Mouse (Mus musculus) liver, embryonic 13.5 days (tissue): ENCODE data around the gene Ivl. TPM values are rescaled to one million over a fixed set of nuclear protein-coding genes. Genes with fewer than 3 reads are reported as not detected.

Source experiments
- ATAC-seq: fragments of 200-750 bp; cut with Nextera tagmentation; 2 replicates; pipeline ENCODE4 v1.8.0; 2017; ENCODE audit warnings: low read depth, mild to moderate bottlenecking, moderate number of reproducible peaks, moderate library complexity
- DNase-seq: peaks from one replicate; pipeline ENCODE4 v3.0.0; 2022
- H3K27ac ChIP-seq: fragments of 300-500 bp; sonication (generic); 2 replicates; pipeline ENCODE4 v1.5.1; 2015; ENCODE audit warnings: moderate library complexity, mild to moderate bottlenecking, inconsistent platforms
- H3K27me3 ChIP-seq: fragments of 300-500 bp; sonication (generic); 2 replicates; pipeline ENCODE4 v1.6.1; 2015; ENCODE audit warnings: mild to moderate bottlenecking, inconsistent platforms
- H3K36me3 ChIP-seq: fragments of 300-500 bp; sonication (generic); 2 replicates; pipeline ENCODE4 v1.6.1; 2015; ENCODE audit warnings: mild to moderate bottlenecking, inconsistent platforms
- H3K4me1 ChIP-seq: fragments of 300-500 bp; sonication (generic); replicated peaks from 2 replicates; pipeline ENCODE4 v1.6.1; 2015; ENCODE audit warnings: inconsistent platforms
- H3K4me2 ChIP-seq: fragments of 300-500 bp; sonication (generic); 2 replicates; pipeline ENCODE4 v1.6.1; 2015; ENCODE audit warnings: inconsistent platforms, mild to moderate bottlenecking, moderate library complexity
- H3K4me3 ChIP-seq: fragments of 300-500 bp; sonication (generic); replicated peaks from 2 replicates; pipeline ENCODE4 v1.5.1; 2015; ENCODE audit warnings: mild to moderate bottlenecking, inconsistent platforms
- H3K9ac ChIP-seq: fragments of 300-500 bp; sonication (generic); 2 replicates; pipeline ENCODE4 v1.6.1; 2015; ENCODE audit warnings: mild to moderate bottlenecking, inconsistent platforms
- H3K9me3 ChIP-seq: fragments of 300-500 bp; sonication (generic); replicated peaks from 2 replicates; pipeline ENCODE4 v1.6.1; 2016; ENCODE audit warnings: inconsistent platforms
- WGBS: fragments of 180-500 bp; shearing (Covaris S2); methylation state at CpG from one replicate; pipeline ENCODE4 v1.1.7; 2015; ENCODE audit not compliant: insufficient replicate concordance; 5-methylcytosine and 5-hydroxymethylcytosine counted together
- polyA plus RNA-seq: library from polyadenylated mRNA; unstranded; fragments of >200 nt; fragmentation: Nextera tagmentation; extraction: Ambion mirVana; gene quantifications from 2 replicates; pipeline ENCODE4 v1.2.1, GENCODE M21; 2015

Gene Ivl
- polyA plus RNA-seq, 1 experiment from 2014 or later: 0.05 TPM

GRCm38 (mm10) chr3:92579508-92579907 is 6.0 kb upstream of the Ivl start:
- no peak overlapping the region for H3K27ac ChIP-seq
- DNase-seq (no peak), ATAC-seq (no peak)
- H3K9me3 ChIP-seq: no peaks in the 10 kb centered on the region
- no peak overlapping the region for H3K4me2 ChIP-seq
- no peaks in the 10 kb centered on the region for H3K27me3 ChIP-seq
- no peaks in the 10 kb centered on the region for H3K36me3 ChIP-seq
- no peak overlapping the region for H3K9ac ChIP-seq
- no peaks in the 10 kb centered on the region for H3K4me1 ChIP-seq
- H3K4me3 ChIP-seq: no peak overlapping the region
- WGBS: 49% methylated on average over 1 of the region's 1 CpGs

- ATAC-seq: no peak
Measured at GRCm38 (mm10) chr3:92578652-92579413, 5.3 kb upstream of the Ivl start.

GRCm38 (mm10) chr3:92572514-92573155 is 900 bp downstream of the Ivl start:
- no peak for DNase-seq

More at GRCm38 (mm10) chr3:92578652-92579413, 5.3 kb upstream of the Ivl start:
- no peaks in the 10 kb centered on the region for H3K36me3 ChIP-seq
- H3K9ac ChIP-seq: no peak overlapping the region
- no peaks in the 10 kb centered on the region for H3K4me1 ChIP-seq
- no peaks in the 10 kb centered on the region for H3K9me3 ChIP-seq
- no peak for DNase-seq
- no peak overlapping the region for H3K4me2 ChIP-seq
- H3K4me3 ChIP-seq: no peak overlapping the region
- WGBS: 49% methylated on average over 4 of the region's 4 CpGs
- H3K27me3 ChIP-seq: no peaks in the 10 kb centered on the region
- H3K27ac ChIP-seq: no peak overlapping the region

GRCm38 (mm10) chr3:92568752-92569151 is 4.8 kb downstream of the Ivl start:
- no peak for ATAC-seq
- no peaks in the 10 kb centered on the region for H3K27me3 ChIP-seq
- WGBS: 63% methylated on average over 2 of the region's 2 CpGs

More at GRCm38 (mm10) chr3:92572514-92573155, 900 bp downstream of the Ivl start:
- no peaks in the 10 kb centered on the region for H3K27me3 ChIP-seq
- H3K4me2 ChIP-seq: no peak overlapping the region
- H3K36me3 ChIP-seq: no peaks in the 10 kb centered on the region
- H3K4me1 ChIP-seq: no peaks in the 10 kb centered on the region
- no peak overlapping the region for H3K4me3 ChIP-seq
- H3K9ac ChIP-seq: no peak overlapping the region
- 33% methylated on average over 2 of the region's 2 CpGs for WGBS
- ATAC-seq: no peak
- no peak overlapping the region for H3K27ac ChIP-seq
- no peaks in the 10 kb centered on the region for H3K9me3 ChIP-seq

GRCm38 (mm10) chr3:92565418-92565817 is 8.1 kb downstream of the Ivl start:
- H3K9me3 ChIP-seq: no peaks in the 10 kb centered on the region
- H3K27ac ChIP-seq: no peak overlapping the region
- no peaks in the 10 kb centered on the region for H3K4me1 ChIP-seq
- ATAC-seq (no peak), DNase-seq (no peak)
- H3K36me3 ChIP-seq: no peaks in the 10 kb centered on the region
- no peak overlapping the region for H3K4me3 ChIP-seq
- no peak overlapping the region for H3K9ac ChIP-seq
- H3K4me2 ChIP-seq: no peak overlapping the region
- no peaks in the 10 kb centered on the region for H3K27me3 ChIP-seq

More at GRCm38 (mm10) chr3:92568752-92569151, 4.8 kb downstream of the Ivl start:
- H3K9ac ChIP-seq: no peak overlapping the region
- no peak overlapping the region for H3K27ac ChIP-seq
- H3K4me3 ChIP-seq: no peak overlapping the region
- no peaks in the 10 kb centered on the region for H3K36me3 ChIP-seq
- DNase-seq: no peak
- H3K9me3 ChIP-seq: no peaks in the 10 kb centered on the region
- H3K4me2 ChIP-seq: no peak overlapping the region
- H3K4me1 ChIP-seq: no peaks in the 10 kb centered on the region

GRCm38 (mm10) chr3:92534411-92534810 is 39.1 kb downstream of the Ivl start, which contains the start of gene 2310046K23Rik:
Gene 2310046K23Rik, minus strand, starts transcription at chr3:92534511.
- no peaks in the 10 kb centered on the region for H3K36me3 ChIP-seq
- no peaks in the 10 kb centered on the region for H3K9me3 ChIP-seq
- H3K4me3 ChIP-seq: no peak within 1 kb of the TSS
- DNase-seq (no peak), ATAC-seq (no peak)
- 54% methylated on average over 3 of the region's 3 CpGs for WGBS
- H3K4me1 ChIP-seq: no peaks in the 10 kb centered on the region
- no peak within 1 kb of the TSS for H3K4me2 ChIP-seq
- H3K27me3 ChIP-seq: no peaks in the 10 kb centered on the region
- no peak within 1 kb of the TSS for H3K27ac ChIP-seq
- no peak within 1 kb of the TSS for H3K9ac ChIP-seq

Other genes starting within 250 kb of the Ivl start
- not detected in 2 replicates for gene Sprr2d, start 234.6 kb downstream of the Ivl start, polyA plus RNA-seq
- gene Sprr2e, start 221.6 kb downstream of the Ivl start, polyA plus RNA-seq: not detected in 2 replicates
- gene Sprr2f, start 208.5 kb downstream of the Ivl start, polyA plus RNA-seq: not detected in 2 replicates
- not detected in 2 replicates for gene Sprr2h, start 188.1 kb downstream of the Ivl start, polyA plus RNA-seq
- gene Sprr2i, start 165.7 kb downstream of the Ivl start, polyA plus RNA-seq: not detected in 2 replicates
- not detected in 2 replicates for gene Sprr2j-ps, start 155.7 kb downstream of the Ivl start, polyA plus RNA-seq
- gene Gm9774, start 144.3 kb downstream of the Ivl start, polyA plus RNA-seq: 9.1 and 10.0 TPM in 2 replicates
- not detected in 2 replicates for gene Sprr2k, start 141.2 kb downstream of the Ivl start, polyA plus RNA-seq
- not detected in 2 replicates for gene Sprr1b, start 134.9 kb downstream of the Ivl start, polyA plus RNA-seq
- not detected in 2 replicates for gene Sprr3, start 115.0 kb downstream of the Ivl start, polyA plus RNA-seq
- gene Sprr1a, start 87.8 kb downstream of the Ivl start, polyA plus RNA-seq: not detected in 2 replicates
- gene Sprr4, start 73.2 kb downstream of the Ivl start, polyA plus RNA-seq: not detected in 2 replicates
- gene 2310046K23Rik, start 39.2 kb downstream of the Ivl start, polyA plus RNA-seq: not detected in 2 replicates
- gene Smcp, start 15.3 kb upstream of the Ivl start, polyA plus RNA-seq: not detected in 2 replicates
- gene 2210017I01Rik, start 33.8 kb upstream of the Ivl start, polyA plus RNA-seq: not detected in 2 replicates
- not detected in 2 replicates for gene Lce6a, start 47.9 kb upstream of the Ivl start, polyA plus RNA-seq
- gene Lce1a1, start 74.6 kb upstream of the Ivl start, polyA plus RNA-seq: not detected in 2 replicates
- not detected in 2 replicates for gene Lce1b, start 83.2 kb upstream of the Ivl start, polyA plus RNA-seq
- not detected in 2 replicates for gene Lce1a2, start 96.6 kb upstream of the Ivl start, polyA plus RNA-seq
- not detected in 2 replicates for gene Lce1c, start 105.5 kb upstream of the Ivl start, polyA plus RNA-seq
- not detected in 2 replicates for gene Lce1d, start 113.5 kb upstream of the Ivl start, polyA plus RNA-seq
- gene Lce1e, start 135.3 kb upstream of the Ivl start, polyA plus RNA-seq: not detected in 2 replicates
- gene Lce1f, start 146.6 kb upstream of the Ivl start, polyA plus RNA-seq: not detected in 2 replicates
- not detected in 2 replicates for gene Gm38119, start 165.4 kb upstream of the Ivl start, polyA plus RNA-seq
- gene Lce1g, start 178.6 kb upstream of the Ivl start, polyA plus RNA-seq: not detected in 2 replicates
- not detected in 2 replicates for gene Lce1h, start 191.3 kb upstream of the Ivl start, polyA plus RNA-seq
- not detected in 2 replicates for gene Lce1i, start 205.2 kb upstream of the Ivl start, polyA plus RNA-seq
- gene Lce1j, start 216.8 kb upstream of the Ivl start, polyA plus RNA-seq: not detected in 2 replicates
- gene Lce1k, start 234.2 kb upstream of the Ivl start, polyA plus RNA-seq: not detected in 2 replicates